Mouse (Mus musculus): ENCODE results near the gene Sgk2. TPM values are rescaled to one million over a fixed set of nuclear protein-coding genes. Genes with fewer than 3 reads are reported as not detected.
"Not testable (repeated sequence)": the region's sequence is repeated elsewhere in the genome, so short reads cannot be mapped to it uniquely, and the experiment has no call there.

Sgk2 gene
- total and polyA plus RNA-seq, 2 experiments from 2014 or later = 0.25 TPM; not detected in 1

GRCm38 (mm10) chr2:163055715-163056114 is 68.6 kb downstream of the Sgk2 start:
- Histone ChIP-seq H3K4me2 (ENCODE audit: low read depth) (no peak overlapping the region), H3K9me3 (ENCODE audit: low read length) (no peaks in the 10 kb centered on the region), H3K36me3 (ENCODE audit: insufficient read depth) (no peaks in the 10 kb centered on the region), H3K4me3 (ENCODE audit: low read depth, low read length) (no peak overlapping the region), H3K9ac (no peak overlapping the region), H3K4me1 (ENCODE audit: insufficient read depth) (peaks cover 9% of the 10 kb centered on the region; the same call in 1 of the 2 replicates), H3K27ac (ENCODE audit: low read depth, low read length) (no peak overlapping the region), H3K27me3 (ENCODE audit: insufficient read depth, low read length) (no peaks in the 10 kb centered on the region)
- DNase-seq (no peak), ATAC-seq (no peak)
- TF ChIP-seq CTCF (IDR thresholded peaks at IDR 0.05; ENCODE audit: low read depth) = no peak
- WGBS = 25% methylated on average over 5 of the region's 5 CpGs

- ATAC-seq (no peak), DNase-seq (no peak)
- WGBS = 84% methylated on average over 9 of the region's 9 CpGs
- H3K4me3 ChIP-seq (ENCODE audit: low read depth, low read length) = no peak overlapping the region
- H3K9me3 ChIP-seq (ENCODE audit: low read length) = no peaks in the 10 kb centered on the region
- no peak overlapping the region for H3K9ac ChIP-seq
- H3K4me2 ChIP-seq (ENCODE audit: low read depth) = no peak overlapping the region
- TF ChIP-seq CTCF (IDR thresholded peaks at IDR 0.05; ENCODE audit: low read depth) = no peak
- peaks cover 9% of the 10 kb centered on the region; the same call in 1 of the 2 replicates for H3K4me1 ChIP-seq (ENCODE audit: insufficient read depth)
- no peak overlapping the region for H3K27ac ChIP-seq (ENCODE audit: low read depth, low read length)
- H3K36me3 ChIP-seq (ENCODE audit: insufficient read depth) = no peaks in the 10 kb centered on the region
- no peaks in the 10 kb centered on the region for H3K27me3 ChIP-seq (ENCODE audit: insufficient read depth, low read length)
These were observed 69.5 kb downstream of the Sgk2 start for GRCm38 (mm10) chr2:163056584-163056983.

GRCm38 (mm10) chr2:163058981-163059380 is 71.9 kb downstream of the Sgk2 start:
- not testable (repeated sequence) for H3K27ac ChIP-seq (ENCODE audit: low read depth, low read length); H3K4me3 ChIP-seq (ENCODE audit: low read depth, low read length); H3K9me3 ChIP-seq (ENCODE audit: low read length); H3K4me2 ChIP-seq (ENCODE audit: low read depth); H3K27me3 ChIP-seq (ENCODE audit: insufficient read depth, low read length); ATAC-seq; H3K4me1 ChIP-seq (ENCODE audit: insufficient read depth); H3K36me3 ChIP-seq (ENCODE audit: insufficient read depth); H3K9ac ChIP-seq; DNase-seq
- 93% methylated on average over 7 of the region's 7 CpGs for WGBS

- Histone ChIP-seq H3K27me3 (ENCODE audit: insufficient read depth, low read length) (no peaks in the 10 kb centered on the region), H3K36me3 (ENCODE audit: insufficient read depth) (no peaks in the 10 kb centered on the region), H3K4me3 (ENCODE audit: low read depth, low read length) (no peak overlapping the region), H3K9ac (no peak overlapping the region), H3K27ac (ENCODE audit: low read depth, low read length) (no peak overlapping the region), H3K4me1 (ENCODE audit: insufficient read depth) (no peaks in the 10 kb centered on the region), H3K4me2 (ENCODE audit: low read depth) (no peak overlapping the region), H3K9me3 (ENCODE audit: low read length) (no peaks in the 10 kb centered on the region)
- ATAC-seq = no peak
- TF ChIP-seq CTCF (IDR thresholded peaks at IDR 0.05; ENCODE audit: low read depth) = no peak
- no peak for DNase-seq
- WGBS = 79% methylated on average over 6 of the region's 6 CpGs
These were observed 73.5 kb downstream of the Sgk2 start for GRCm38 (mm10) chr2:163060630-163061029.

GRCm38 (mm10) chr2:163061203-163062118 is 74.3 kb downstream of the Sgk2 start:
- H3K27ac ChIP-seq (ENCODE audit: low read depth, low read length) = no peak overlapping the region
- no peak overlapping the region for H3K9ac ChIP-seq
- no peaks in the 10 kb centered on the region for H3K27me3 ChIP-seq (ENCODE audit: insufficient read depth, low read length)
- DNase-seq (no peak), ATAC-seq (no peak)
- 90% methylated on average over 8 of the region's 8 CpGs for WGBS
- H3K4me3 ChIP-seq (ENCODE audit: low read depth, low read length) = no peak overlapping the region
- H3K36me3 ChIP-seq (ENCODE audit: insufficient read depth) = no peaks in the 10 kb centered on the region
- H3K9me3 ChIP-seq (ENCODE audit: low read length) = no peaks in the 10 kb centered on the region
- H3K4me1 ChIP-seq (ENCODE audit: insufficient read depth) = no peaks in the 10 kb centered on the region
- H3K4me2 ChIP-seq (ENCODE audit: low read depth) = no peak overlapping the region
- TF ChIP-seq CTCF (IDR thresholded peaks at IDR 0.05; ENCODE audit: low read depth) = no peak

GRCm38 (mm10) chr2:163062119-163062508 is 75.0 kb downstream of the Sgk2 start:
- ATAC-seq (no peak), DNase-seq (no peak)
- TF ChIP-seq CTCF (IDR thresholded peaks at IDR 0.05; ENCODE audit: low read depth) = no peak
- H3K27me3 ChIP-seq (ENCODE audit: insufficient read depth, low read length) = no peaks in the 10 kb centered on the region
- no peak overlapping the region for H3K27ac ChIP-seq (ENCODE audit: low read depth, low read length)
- H3K9ac ChIP-seq = no peak overlapping the region
- 68% methylated on average over 6 of the region's 6 CpGs for WGBS
- no peak overlapping the region for H3K4me2 ChIP-seq (ENCODE audit: low read depth)
- no peaks in the 10 kb centered on the region for H3K4me1 ChIP-seq (ENCODE audit: insufficient read depth)
- no peaks in the 10 kb centered on the region for H3K36me3 ChIP-seq (ENCODE audit: insufficient read depth)
- no peak overlapping the region for H3K4me3 ChIP-seq (ENCODE audit: low read depth, low read length)
- H3K9me3 ChIP-seq (ENCODE audit: low read length) = no peaks in the 10 kb centered on the region

Other genes with a start within 250 kb of the Sgk2 start
- gene Srsf6, start 55.8 kb upstream of the Sgk2 start, total RNA-seq (2014; rRNA removed) = 121 and 146 TPM in 2 replicates
- 110 and 133 TPM in 2 replicates for gene Srsf6, start 55.8 kb upstream of the Sgk2 start, polyA plus RNA-seq (2015; fragmentation: Nextera tagmentation; extraction: Ambion mirVana)
- gene L3mbtl1, start 43.9 kb upstream of the Sgk2 start, total RNA-seq (2014; rRNA removed) = 6.5 and 10.4 TPM in 2 replicates
- gene L3mbtl1, start 43.9 kb upstream of the Sgk2 start, polyA plus RNA-seq (2015; fragmentation: Nextera tagmentation; extraction: Ambion mirVana) = 1.6 and 3.4 TPM in 2 replicates
- 16.0 and 21.3 TPM in 2 replicates for gene Ift52, start 30.0 kb downstream of the Sgk2 start, total RNA-seq (2014; rRNA removed)
- gene Ift52, start 30.0 kb downstream of the Sgk2 start, polyA plus RNA-seq (2015; fragmentation: Nextera tagmentation; extraction: Ambion mirVana) = 26.5 and 31.4 TPM in 2 replicates
- 2.8 and 3.0 TPM in 2 replicates for gene Mybl2, start 67.4 kb downstream of the Sgk2 start, total RNA-seq (2014; rRNA removed)
- 2.1 and 3.1 TPM in 2 replicates for gene Mybl2, start 67.4 kb downstream of the Sgk2 start, polyA plus RNA-seq (2015; fragmentation: Nextera tagmentation; extraction: Ambion mirVana)
- not detected in 2 replicates for gene Gtsf1l, start 100.5 kb downstream of the Sgk2 start, total RNA-seq (2014; rRNA removed)
- gene Gtsf1l, start 100.5 kb downstream of the Sgk2 start, polyA plus RNA-seq (2015; fragmentation: Nextera tagmentation; extraction: Ambion mirVana) = 0.31 TPM in 1 of 2 replicates, not detected in the other
- 2.8 and 8.0 TPM in 2 replicates for gene Tox2, start 215.8 kb downstream of the Sgk2 start, total RNA-seq (2014; rRNA removed)
- 21.0 and 35.2 TPM in 2 replicates for gene Tox2, start 215.8 kb downstream of the Sgk2 start, polyA plus RNA-seq (2015; fragmentation: Nextera tagmentation; extraction: Ambion mirVana)